Mouse (Mus musculus): ENCODE data around the gene Usp18. TPM values are rescaled to one million over a fixed set of nuclear protein-coding genes. Genes with fewer than 3 reads are reported as not detected.

Usp18 gene
- polyA plus RNA-seq, 1 experiment = 3.6 TPM

DNA sequence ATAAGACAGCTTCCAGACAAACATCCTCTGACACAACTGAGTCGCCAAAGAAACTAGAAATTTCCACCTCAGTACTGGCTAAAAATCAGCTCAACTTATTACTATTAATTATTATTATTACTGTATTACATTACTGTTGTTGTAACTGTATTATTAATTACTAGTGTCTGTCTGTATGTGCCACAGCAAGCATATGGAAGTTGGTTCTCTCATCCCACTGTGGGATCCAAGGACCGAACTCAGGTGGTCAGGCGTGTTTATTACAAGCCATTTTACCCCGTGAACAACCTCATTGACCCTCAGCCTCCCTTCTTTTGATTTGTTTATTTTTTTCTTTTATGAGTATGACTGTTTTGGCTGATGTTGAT is 26.0 kb downstream of the Usp18 start:
- no peak for TF ChIP-seq POLR2A (IDR thresholded peaks at IDR 0.05; ENCODE audit: extremely low read depth, insufficient read depth, low read length)
- TF ChIP-seq CTCF (IDR thresholded peaks at IDR 0.05; ENCODE audit: extremely low read depth, insufficient read depth, low read length) = no peak
- H3K4me3 ChIP-seq (ENCODE audit: insufficient read depth, low read length) = peak overlapping the region; percentile 53; the same call in 1 of the 2 replicates
- no peak overlapping the region for H3K27ac ChIP-seq (ENCODE audit: insufficient read depth, low read length)
- no peaks in the 10 kb centered on the region for H3K4me1 ChIP-seq (ENCODE audit: control insufficient read depth, insufficient read depth, low read length)

DNA sequence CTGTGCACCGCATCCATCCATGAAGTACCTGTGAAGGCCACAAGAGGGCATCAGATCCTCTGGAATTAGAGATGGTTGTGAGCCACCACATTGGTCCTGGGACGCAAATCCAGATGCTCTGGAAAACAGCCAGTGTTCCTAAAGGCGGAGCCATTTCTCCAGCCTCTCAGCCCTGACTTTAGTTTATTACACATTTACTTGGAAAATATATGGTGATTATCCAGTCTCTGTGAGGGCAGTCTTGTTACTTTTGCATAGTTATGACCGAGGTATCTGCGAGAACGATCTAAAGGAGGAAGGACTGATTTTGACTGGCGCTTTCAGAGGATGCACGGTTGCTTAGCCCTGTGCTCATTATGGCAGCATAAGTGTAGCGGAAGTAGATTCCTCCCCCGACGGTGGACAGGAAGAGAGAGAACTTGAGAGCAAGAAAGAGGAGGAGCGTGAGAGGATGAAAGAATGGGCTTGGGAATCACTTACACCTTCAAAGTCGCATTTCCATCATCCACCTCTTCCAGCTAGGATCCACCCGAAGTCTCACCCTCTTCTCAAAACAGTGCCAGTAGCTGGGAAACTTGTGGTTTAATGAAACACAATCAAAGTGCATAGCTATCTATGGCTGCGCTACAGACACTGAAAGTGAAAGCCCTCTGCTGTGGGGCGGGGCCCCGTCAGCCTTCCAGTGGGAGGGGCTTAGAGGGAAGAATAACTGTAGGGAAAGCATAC is 26.5 kb downstream of the Usp18 start:
- H3K4me3 ChIP-seq (ENCODE audit: insufficient read depth, low read length) = peak overlapping the region; percentile 53
- no peaks in the 10 kb centered on the region for H3K4me1 ChIP-seq (ENCODE audit: control insufficient read depth, insufficient read depth, low read length)
- TF ChIP-seq POLR2A (IDR thresholded peaks at IDR 0.05; ENCODE audit: extremely low read depth, insufficient read depth, low read length) (no peak), CTCF (IDR thresholded peaks at IDR 0.05; ENCODE audit: extremely low read depth, insufficient read depth, low read length) (peak; percentile 80)
- no peak overlapping the region for H3K27ac ChIP-seq (ENCODE audit: insufficient read depth, low read length)

DNA sequence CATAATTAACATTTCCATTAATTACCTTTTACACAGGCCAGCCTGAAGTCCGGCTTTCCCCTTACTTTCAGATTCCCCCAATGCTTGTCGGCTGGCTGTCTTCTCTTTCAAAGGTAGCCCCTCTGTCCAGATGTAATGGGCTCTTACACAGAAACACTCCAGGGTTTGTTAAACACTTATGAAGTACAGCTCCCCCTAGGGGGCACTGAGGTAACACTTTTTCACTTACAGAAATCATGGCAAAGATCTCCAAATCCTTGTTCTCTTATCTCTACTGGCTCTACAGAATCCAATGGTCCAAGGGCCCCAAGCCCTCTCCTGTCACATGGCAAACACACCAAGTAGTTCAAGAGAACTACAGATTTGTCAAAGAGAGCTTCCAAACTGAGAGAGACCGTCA is 28.6 kb downstream of the Usp18 start:
- H3K4me3 ChIP-seq (ENCODE audit: insufficient read depth, low read length) = no peak overlapping the region
- no peak; the same call in 1 of the 2 replicates for TF ChIP-seq CTCF (IDR thresholded peaks at IDR 0.05; ENCODE audit: extremely low read depth, insufficient read depth, low read length)
- TF ChIP-seq POLR2A (IDR thresholded peaks at IDR 0.05; ENCODE audit: extremely low read depth, insufficient read depth, low read length) = no peak
- H3K4me1 ChIP-seq (ENCODE audit: control insufficient read depth, insufficient read depth, low read length) = no peaks in the 10 kb centered on the region
- no peak overlapping the region for H3K27ac ChIP-seq (ENCODE audit: insufficient read depth, low read length)

DNA sequence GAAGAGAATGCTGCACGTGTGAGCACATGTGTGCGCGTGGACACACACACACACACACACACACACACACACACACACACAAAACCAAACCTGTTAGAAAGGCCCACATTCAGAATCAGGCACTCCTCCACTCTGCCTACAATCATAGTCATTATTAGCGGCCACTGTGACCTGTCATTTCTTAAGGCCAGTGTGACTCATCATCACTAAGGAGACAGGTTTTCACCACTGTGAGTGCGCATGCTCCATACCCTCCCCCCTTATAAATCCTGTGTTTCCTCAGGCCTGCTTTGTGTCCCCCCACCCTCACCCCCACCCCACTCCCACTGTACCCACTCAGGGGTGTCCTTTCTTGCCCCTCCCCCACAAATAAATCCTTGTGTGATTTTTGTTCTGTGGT is 38.4 kb downstream of the Usp18 start:
- Histone ChIP-seq H3K4me1 (ENCODE audit: control insufficient read depth, insufficient read depth, low read length) (no peaks in the 10 kb centered on the region), H3K27ac (ENCODE audit: insufficient read depth, low read length) (no peak overlapping the region), H3K4me3 (ENCODE audit: insufficient read depth, low read length) (no peak overlapping the region)
- no peak for TF ChIP-seq POLR2A (IDR thresholded peaks at IDR 0.05; ENCODE audit: extremely low read depth, insufficient read depth, low read length)
- TF ChIP-seq CTCF (IDR thresholded peaks at IDR 0.05; ENCODE audit: extremely low read depth, insufficient read depth, low read length) = no peak

DNA sequence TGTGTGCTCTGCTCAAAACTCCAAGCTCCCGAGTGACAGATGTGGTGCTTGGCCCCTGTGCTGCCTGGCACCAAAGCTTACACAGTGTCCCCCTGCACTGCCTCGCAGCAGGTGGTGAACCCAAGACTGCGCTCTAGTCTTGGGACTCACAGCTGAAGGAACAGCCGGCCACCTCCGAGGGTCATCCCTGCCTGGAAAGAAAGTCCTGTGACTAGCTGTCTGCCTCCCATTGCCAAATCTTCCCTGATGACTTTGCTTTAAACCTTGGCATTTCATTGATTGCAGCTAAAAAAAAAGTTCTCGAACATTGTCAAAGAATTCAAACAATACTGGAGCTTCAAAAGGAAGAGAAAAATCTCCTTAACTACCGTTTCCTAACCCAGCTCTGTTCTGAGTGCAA is 53.6 kb downstream of the Usp18 start:
- H3K4me1 ChIP-seq (ENCODE audit: control insufficient read depth, insufficient read depth, low read length) = no peaks in the 10 kb centered on the region
- H3K27ac ChIP-seq (ENCODE audit: insufficient read depth, low read length) = no peak overlapping the region
- no peak for TF ChIP-seq CTCF (IDR thresholded peaks at IDR 0.05; ENCODE audit: extremely low read depth, insufficient read depth, low read length)
- TF ChIP-seq POLR2A (IDR thresholded peaks at IDR 0.05; ENCODE audit: extremely low read depth, insufficient read depth, low read length) = no peak
- no peak overlapping the region for H3K4me3 ChIP-seq (ENCODE audit: insufficient read depth, low read length)

DNA sequence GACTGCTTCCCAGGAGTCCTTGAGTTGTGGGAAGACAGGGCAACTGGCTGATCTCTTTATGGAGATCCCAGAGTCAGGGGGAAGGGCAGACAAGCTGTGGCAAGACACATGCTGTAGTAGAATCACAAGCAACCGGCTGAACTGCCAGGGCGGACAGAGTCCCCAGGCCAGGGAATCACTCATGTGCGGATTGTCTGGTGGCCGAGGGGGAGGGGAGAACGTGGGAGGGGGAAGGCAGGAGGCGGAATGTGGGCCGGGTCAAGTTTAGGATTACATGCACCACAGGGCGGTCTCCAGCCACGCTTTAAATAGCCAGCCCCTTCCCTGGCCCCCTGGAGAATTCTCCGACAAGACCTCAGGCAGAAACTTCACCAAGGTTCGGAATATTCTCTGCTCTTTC is 54.2 kb downstream of the Usp18 start, which contains the start of gene Slc6a13:
Slc6a13 (plus strand) TSS at position 274 of the 400 bp plus-strand sequence.
- Histone ChIP-seq H3K27ac (ENCODE audit: insufficient read depth, low read length) (no peak within 1 kb of the TSS), H3K4me1 (ENCODE audit: control insufficient read depth, insufficient read depth, low read length) (no peaks in the 10 kb centered on the region), H3K4me3 (ENCODE audit: insufficient read depth, low read length) (no peak within 1 kb of the TSS)
- no peak for TF ChIP-seq POLR2A (IDR thresholded peaks at IDR 0.05; ENCODE audit: extremely low read depth, insufficient read depth, low read length)
- no peak for TF ChIP-seq CTCF (IDR thresholded peaks at IDR 0.05; ENCODE audit: extremely low read depth, insufficient read depth, low read length)

DNA sequence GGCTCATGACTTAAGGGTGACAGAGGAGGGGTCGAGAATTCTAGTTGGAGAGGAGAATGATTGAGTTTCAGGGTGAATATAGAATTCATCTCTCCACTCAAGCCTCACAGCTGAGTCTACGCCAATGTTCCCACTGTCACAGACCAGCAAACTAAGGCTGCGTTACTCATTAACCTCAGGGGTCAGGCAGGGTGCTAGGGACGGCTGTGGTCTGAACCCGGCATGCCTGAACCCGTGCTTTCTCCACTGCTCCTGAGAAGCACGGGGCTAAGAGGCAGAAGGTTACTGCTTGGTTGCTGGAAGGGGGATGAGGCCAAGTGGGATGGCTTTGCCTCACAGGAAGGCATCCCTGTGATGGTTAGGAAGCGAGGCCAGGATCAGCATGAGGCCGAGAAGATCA is 54.8 kb downstream of the Usp18 start:
- H3K4me1 ChIP-seq (ENCODE audit: control insufficient read depth, insufficient read depth, low read length) = no peaks in the 10 kb centered on the region
- TF ChIP-seq CTCF (IDR thresholded peaks at IDR 0.05; ENCODE audit: extremely low read depth, insufficient read depth, low read length) = no peak
- TF ChIP-seq POLR2A (IDR thresholded peaks at IDR 0.05; ENCODE audit: extremely low read depth, insufficient read depth, low read length) = no peak
- H3K4me3 ChIP-seq (ENCODE audit: insufficient read depth, low read length) = no peak overlapping the region
- H3K27ac ChIP-seq (ENCODE audit: insufficient read depth, low read length) = no peak overlapping the region

DNA sequence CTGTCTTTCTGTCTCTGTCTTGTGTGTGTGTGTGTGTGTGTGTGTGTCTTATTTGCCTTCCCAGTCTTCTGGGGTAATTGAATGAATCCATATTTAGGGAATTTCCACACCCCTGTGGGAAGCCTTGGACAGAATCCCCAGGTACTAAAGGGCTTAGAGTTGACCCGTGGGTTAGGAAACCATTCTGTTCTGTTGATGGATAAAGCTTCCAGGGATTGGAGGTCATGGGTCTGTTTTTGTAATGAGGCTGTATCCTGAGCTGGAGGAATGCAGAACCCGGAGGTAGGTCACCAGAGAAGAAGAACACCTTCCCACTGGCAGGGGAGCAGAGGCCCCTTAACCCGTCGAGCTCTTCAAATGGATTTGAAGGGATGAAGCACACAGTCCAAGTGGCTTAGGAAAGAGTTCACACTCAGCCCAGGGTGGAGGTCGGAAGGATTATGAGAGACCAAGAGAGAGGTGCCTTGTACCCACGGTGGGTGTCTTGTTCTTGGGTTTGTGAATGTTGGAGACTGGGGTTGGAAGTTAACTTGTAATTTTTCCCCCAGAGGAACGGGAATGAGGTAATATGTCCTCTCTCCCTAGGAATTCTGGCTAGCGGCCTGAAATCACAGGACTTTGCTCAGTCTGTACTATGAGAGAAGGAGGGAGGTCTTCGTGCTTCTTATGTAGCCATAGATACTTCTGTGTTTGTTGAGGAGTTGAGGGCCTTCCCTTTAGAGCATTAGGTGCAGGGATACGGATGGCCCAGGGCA is 57.9 kb downstream of the Usp18 start:
- no peak overlapping the region for H3K4me3 ChIP-seq (ENCODE audit: insufficient read depth, low read length)
- H3K27ac ChIP-seq (ENCODE audit: insufficient read depth, low read length) = no peak overlapping the region
- H3K4me1 ChIP-seq (ENCODE audit: control insufficient read depth, insufficient read depth, low read length) = no peaks in the 10 kb centered on the region
- TF ChIP-seq CTCF (IDR thresholded peaks at IDR 0.05; ENCODE audit: extremely low read depth, insufficient read depth, low read length) (no peak), POLR2A (IDR thresholded peaks at IDR 0.05; ENCODE audit: extremely low read depth, insufficient read depth, low read length) (no peak)

DNA sequence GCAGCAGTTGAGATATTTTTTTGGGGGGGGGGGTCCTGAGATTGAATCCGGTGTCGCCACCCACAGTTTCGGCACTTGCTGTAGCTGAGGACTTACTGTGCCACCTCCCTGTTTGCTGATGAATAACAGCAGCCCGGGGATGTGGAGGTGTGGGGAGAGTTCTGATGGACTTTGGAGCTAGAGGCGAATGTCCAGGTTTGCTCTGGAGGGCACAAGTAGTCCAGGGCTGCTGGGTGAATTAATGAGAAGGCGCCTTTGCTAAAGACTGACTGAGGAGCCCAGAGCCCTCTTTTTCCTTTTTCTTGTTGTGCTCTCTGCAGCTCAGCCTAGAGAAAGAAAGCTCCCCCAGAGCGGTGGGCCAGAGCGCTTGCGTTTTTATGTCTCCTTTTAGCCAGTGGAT is 58.9 kb downstream of the Usp18 start:
- H3K27ac ChIP-seq (ENCODE audit: insufficient read depth, low read length) = no peak overlapping the region
- H3K4me1 ChIP-seq (ENCODE audit: control insufficient read depth, insufficient read depth, low read length) = no peaks in the 10 kb centered on the region
- no peak overlapping the region for H3K4me3 ChIP-seq (ENCODE audit: insufficient read depth, low read length)
- TF ChIP-seq POLR2A (IDR thresholded peaks at IDR 0.05; ENCODE audit: extremely low read depth, insufficient read depth, low read length) = no peak
- TF ChIP-seq CTCF (IDR thresholded peaks at IDR 0.05; ENCODE audit: extremely low read depth, insufficient read depth, low read length) = no peak

DNA sequence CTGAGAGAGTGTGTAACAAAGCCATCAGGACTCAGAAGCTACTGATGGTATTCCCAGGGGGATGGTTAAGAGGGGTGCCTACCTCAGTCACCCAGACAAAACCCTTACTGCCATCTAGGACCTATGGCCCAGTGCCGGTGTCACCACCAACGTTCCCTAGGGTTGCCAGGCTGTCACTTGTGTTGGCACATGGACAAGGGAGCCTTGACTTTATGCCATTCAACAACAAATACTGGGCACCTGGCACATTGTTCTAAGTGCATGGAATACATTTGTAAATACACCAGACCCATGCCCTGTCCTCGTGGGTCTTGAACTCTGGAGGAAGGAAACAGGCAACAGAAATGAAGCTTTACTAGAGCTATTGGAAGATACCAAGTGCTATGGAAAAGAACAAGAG is 59.9 kb downstream of the Usp18 start:
- TF ChIP-seq POLR2A (IDR thresholded peaks at IDR 0.05; ENCODE audit: extremely low read depth, insufficient read depth, low read length) (no peak), CTCF (IDR thresholded peaks at IDR 0.05; ENCODE audit: extremely low read depth, insufficient read depth, low read length) (no peak)
- no peaks in the 10 kb centered on the region for H3K4me1 ChIP-seq (ENCODE audit: control insufficient read depth, insufficient read depth, low read length)
- no peak overlapping the region for H3K27ac ChIP-seq (ENCODE audit: insufficient read depth, low read length)
- H3K4me3 ChIP-seq (ENCODE audit: insufficient read depth, low read length) = no peak overlapping the region

All from cortical plate, adult 2 months (tissue).